Mouse (Mus musculus): ENCODE measurements around the gene Hinfp.

Gene Hinfp

DNA sequence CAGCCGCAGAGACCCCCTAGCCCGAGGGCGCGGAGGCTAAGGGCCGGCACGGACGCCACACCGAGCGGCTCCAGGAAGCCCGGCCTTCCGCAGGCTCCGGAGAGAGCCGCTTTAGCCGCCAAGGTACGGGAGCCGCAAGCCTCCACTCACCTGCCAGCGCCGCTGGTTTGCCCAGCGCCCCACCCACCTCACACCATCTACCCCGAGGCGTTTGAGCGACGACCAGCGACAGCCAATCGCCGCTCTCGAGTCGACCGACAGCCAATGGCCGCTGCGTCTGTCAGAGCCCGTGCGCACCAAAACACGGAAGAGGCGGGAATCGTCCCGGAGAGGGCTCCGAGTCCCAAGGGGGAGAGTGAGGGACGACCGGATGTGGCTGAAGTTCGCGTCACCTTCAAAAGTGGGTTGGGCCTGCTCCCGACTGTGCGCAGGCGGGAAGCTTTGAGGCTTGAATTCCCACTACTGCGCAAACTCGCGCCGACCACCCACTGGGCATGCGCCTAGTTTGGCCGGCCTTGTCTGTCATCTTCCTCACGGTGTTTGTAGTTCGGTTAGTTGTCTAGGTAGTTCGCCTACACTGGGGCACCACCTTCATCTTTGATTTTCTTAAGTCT lies at the start of gene Hinfp:
Hinfp (minus strand) TSS at position 206 of the 614 bp plus-strand sequence.
- peak; percentile 97 for DNase-seq

DNA sequence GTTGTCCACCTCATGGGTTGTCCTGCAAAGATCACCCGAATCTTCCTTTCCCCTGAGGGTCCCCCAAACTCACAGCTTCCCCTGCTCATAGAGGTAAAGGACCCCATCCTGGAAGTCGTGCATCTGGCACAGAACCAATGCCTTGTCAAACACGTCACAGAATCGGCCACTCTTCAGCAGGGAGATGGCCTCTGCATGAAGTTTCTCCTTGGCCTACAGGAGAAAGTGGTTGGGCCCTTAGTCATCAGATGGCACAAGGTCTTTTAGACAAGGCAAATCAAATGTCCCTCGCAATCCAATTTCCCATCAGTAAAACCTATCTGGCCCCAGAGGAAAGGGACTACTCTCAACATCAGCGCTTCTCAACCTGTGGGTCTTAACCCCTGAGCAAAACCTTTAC lies 47.7 kb upstream of the Hinfp start:
- no peak for DNase-seq

DNA sequence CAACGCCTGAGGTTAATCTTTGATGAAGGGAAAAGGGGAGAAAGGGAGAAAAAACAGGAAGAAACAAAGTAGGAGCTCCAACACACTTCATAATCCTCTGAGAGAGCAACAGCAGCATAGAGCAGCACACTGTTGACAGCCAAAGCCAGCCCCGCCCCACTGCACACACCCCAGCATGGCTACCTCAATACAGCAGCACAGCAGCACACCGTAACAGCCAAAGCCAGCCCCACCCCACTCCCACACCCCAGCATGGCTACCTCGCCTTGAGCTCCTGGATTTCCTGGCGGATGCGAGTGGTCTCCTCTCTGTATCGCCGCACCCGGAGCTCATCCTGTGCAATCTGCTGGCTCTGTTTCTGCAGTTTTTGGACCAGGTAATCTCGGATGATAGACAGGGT lies 46.9 kb upstream of the Hinfp start:
- no peak for DNase-seq

DNA sequence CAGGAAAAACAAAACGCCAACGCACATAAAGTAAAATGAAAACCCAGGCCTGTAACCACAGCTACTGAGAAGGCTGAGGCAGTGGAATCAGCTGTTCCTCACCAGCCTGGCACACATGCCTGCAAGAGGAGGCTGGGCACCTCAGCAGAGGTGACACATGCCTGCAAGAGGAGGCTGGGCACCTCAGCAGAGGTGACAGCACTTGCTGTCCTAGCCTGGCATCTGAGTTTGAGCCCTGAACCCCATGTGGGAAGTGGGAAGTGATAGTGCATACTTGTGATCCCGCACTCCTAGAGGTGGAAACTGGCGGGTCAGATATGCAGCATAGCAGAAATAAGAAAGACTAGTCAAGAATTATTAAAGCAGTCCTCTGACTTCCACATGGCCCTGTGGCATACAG lies 45.9 kb upstream of the Hinfp start:
- DNase-seq, result no peak

DNA sequence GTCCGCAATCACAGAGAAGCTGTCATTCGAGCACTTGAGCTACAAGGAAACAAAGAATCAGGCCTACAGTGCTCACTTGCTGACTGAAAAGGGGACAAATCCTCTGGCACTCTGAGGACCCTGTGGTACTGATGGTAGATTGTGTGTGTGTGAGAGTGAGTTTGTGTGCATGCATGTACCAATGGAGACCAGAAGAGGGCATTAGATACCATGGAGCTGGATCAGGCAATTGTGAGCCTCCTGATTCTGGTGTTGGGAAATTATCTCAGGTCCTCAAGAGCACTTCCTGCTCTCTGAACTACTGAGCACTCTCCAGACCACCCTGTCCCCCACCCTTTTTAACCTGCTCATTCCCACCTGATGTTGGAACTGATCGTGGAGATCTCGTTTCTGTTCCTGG lies 43.1 kb upstream of the Hinfp start:
- DNase-seq, result no peak

DNA sequence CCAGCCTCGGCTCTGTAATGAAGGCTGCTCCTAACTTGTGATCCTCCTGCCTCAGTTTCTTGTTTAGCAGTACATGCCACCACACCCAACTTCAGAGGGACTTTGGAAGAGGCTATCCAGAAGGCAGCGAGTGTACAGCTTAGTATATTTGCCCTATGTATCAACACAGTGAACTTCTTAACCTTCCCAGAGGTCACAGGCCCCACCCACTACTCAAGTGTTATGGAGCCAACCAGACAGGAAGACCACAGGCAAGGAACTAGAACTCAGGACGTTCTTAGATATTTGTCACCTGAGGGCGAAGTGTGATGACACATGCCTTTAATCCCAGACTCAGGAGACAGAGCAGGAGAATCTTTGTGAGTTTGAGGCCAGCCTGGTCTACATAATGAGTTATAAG lies 42.1 kb upstream of the Hinfp start:
- peak; percentile 1 for DNase-seq

DNA sequence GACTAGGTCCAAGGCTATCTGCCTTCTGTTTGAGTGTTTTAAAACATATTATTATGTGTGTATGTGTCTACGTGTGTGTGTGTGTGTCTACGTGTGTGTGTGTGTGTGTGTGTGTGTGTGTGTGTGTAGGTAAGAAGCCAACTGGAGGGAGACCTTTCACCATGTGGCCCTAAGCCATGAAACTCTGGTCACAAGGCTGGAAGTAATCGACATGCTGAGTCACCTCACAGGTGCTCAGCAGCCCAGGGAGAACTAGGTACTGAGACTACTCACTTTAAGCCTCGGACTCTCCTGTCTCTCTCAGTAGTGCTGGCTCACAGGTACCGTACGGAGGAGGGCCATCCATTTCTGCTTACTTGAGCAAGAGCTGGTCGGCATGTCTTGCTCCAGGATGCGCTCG lies 41.7 kb upstream of the Hinfp start:
- DNase-seq, result peak; percentile 2

DNA sequence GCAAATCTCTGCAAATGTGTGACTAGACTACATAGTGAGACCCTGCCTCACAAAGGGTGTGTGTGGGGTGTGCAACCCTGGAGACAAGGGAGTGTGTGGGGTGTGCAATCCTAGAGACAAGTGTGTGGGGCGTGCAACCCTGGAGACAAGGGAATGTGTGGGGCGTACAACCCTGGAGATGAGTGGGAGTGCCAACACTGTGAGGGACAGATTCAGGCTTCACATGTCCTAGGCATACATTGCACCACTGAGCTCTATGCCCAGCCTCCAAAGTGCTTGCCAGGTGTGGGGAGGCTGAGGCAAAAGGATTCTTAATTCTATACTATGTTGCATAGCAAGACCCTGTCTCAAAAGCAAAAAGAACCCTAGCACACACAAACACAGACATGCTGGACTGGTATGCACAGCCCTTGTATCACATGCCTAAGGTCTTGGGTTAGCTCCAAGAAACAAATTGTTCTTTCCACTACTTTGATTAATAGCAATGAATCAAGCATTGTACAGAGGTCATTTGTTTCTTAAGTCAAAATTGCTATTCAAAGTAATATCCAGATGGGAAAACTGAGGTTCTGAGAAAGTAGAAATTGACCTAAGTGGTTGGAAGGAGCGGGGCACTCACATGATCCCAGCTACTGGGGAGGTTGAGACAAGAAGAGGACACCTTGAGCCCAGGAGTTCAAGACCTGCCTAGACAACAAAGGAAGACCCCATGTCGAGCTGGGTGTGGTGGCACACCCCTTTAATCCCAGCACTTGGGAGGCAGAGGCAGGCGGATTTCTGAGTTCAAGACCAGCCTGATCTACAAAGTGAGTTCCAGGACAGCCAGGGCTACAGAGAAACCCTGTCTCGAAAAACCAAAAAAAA lies 40.3 kb upstream of the Hinfp start:
- DNase-seq, result no peak

DNA sequence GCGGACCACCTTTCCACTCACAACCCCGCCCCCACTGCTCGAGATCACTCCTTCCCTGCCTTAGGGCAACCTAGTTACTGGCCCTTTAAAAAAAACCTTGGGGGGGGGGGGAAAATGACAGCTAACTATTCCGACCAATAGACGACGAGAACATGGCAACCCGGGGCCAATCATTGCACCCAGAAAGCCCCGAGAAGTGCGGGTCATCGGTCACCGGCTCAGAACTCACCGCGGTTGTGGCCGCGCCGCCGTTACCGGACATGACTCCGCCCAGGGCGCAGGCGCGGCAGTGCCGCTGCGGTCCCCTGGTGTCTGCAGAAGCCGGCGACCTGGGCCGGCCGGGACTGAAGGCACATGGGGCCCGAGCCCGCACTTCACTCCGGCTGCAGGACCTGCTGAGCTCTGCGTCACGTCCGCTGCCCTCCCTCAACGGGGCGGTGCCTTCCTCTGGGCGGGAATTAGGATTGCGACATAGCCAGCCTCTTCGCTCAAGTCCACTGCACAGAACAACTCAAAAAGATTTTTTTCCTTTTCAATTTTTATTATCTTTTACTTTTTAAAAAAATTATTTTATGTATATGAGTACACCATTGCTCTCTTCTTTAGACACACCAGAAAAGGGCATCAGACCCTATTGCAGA lies 38.4 kb upstream of the Hinfp start, which contains the start of gene Hmbs:
Hmbs (minus strand) TSS at position 448 of the 641 bp plus-strand sequence.
- peak; percentile 80 for DNase-seq

DNA sequence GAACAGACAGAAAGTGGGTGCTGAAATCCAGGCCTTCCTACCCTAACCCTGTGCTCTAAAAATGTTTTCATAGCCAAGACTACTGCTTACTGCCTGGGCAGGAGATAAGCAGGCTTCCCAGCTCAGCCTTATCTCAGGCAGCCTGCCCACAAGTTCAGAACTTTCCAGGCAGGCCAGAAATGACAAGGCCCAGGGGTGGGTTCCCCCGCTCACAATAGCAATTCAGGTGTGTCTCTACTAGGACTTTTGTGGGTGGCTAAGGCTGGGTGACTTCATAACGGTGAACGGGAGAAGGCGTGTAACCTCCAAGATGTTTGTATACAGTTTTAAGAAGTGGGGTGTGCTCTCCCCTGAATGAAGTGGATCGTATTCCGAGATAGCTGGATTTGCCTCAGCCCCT lies 37.8 kb upstream of the Hinfp start:
- DNase-seq, result no peak

DNA sequence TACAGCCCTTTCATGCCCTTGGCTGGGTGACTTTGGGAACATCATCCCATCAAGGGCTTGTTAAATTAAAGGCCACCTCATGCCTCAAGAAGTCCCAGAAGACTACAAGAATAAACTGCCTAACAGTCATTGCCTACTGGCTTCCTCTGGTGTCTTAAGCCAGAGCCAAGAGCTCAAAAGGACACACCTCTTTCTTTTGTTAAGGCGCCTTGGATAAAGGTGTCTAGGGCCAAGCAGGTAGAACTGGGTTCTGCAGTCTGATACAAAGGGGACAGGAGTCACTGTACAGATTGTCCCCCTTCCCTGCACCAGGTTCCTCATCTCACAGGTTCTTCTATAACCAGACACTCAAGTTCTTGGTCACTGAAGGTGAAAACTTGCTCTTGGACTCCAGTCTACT lies 37.1 kb upstream of the Hinfp start:
- DNase-seq, result no peak

DNA sequence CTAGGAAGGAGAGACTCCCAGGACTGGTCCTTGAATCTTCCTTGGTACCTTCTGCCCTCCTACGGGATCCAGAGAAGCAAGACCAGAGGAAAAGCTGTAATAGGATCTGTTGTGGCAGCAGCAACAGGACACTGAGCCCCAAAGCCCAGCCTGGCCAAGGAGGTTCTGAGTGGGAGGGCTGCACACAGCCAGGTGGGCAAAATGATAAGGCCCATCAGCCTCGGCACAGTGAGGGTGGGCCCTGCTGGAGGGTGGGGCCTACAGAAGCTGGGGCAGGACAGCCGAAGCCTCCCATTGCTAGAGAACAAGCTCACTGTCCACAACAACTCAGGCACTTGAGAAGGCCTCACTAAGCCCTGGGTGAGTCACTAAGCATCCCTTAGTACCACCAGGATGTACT lies 36.7 kb upstream of the Hinfp start:
- DNase-seq, result no peak

DNA sequence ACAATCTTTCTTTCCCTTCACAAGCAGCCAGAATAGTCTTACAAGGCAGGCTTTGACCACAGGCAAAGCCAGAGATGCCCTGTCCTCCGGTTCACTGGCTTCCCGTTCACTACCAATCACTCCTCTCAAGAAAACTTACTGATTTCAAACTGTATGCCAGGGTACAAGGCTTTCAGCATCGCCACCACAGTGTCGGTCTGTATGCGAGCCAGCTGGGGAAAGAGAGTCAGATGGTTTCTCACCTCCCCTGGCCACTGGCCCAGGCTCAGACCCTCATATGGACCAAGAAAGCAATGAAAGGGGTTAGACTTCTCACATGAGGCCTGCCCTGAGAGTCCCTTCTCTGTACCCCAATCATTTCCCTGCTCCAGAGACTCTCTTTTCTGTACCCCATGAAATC lies 36.0 kb upstream of the Hinfp start:
- no peak for DNase-seq

DNA sequence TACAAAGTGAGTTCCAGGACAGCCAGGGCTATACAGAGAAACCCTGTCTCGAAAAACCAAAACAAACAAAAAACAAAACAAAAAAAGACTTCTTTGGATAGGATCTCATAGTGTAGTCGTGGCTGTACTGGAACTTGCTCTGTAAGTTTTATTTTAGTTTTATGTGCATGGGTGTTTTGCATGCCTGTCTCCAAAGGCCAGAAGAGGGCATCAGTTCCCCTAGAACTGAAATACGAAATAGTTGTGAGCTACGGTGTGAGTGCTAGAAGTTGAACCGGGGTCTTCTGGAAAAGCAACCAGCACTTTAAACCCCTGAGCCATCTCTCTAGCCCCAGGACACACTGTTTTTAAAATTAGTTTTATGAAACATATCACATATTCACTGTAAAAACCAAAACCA lies 33.1 kb upstream of the Hinfp start:
- peak; percentile 0 for DNase-seq

DNA sequence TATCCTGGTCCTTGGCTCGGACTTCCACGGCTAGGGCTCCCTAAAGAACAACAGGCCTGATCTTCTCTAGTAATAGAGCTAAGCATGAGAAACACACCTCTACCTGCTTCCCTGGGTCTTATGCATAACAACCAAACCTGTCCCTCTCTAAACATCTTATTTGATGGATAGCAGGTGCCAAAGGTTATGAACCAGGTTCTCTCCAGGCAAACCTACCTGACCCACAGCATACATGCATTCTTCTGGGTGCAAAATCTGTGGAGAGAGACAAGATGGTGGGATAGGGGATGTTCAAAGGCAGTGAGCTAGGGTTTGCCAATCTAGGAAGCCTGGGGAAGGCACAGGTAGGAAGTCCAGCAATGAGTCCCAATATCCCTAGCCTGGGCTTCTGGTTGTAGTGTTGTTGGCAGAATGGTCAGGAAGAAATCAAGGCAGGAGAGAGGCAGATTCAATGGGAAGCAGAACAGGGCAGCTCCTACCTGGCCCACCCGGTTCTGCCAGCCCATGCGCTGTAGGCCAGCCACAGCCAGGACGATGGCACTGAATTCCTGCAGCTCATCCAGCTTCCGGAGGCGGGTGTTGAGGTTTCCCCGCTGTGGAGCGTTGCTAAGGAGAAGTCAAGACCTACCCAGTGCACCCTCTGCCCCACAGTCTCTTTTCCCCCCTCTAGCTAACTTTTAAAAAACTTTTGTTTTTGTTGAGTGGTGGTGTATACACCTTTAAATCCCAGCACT lies 32.1 kb upstream of the Hinfp start:
- peak; percentile 3 for DNase-seq

DNA sequence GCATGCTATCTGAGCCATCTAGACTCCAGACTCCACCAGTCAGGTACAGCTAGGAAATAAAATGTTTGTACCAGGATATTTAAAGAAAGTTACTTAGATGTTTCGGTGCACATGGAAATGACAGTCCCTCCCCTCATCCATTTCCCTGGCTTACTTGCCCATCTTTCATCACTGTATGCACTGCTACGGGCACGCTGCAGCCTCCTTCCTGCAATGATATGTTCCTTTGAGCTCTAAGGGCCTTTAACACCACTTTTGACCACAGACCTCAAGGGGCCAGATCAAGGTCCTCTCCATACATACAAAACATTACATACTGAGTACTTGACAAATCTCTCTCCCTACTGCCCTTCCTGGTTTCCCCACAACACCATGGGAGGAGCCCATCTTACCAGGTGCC lies 31.5 kb upstream of the Hinfp start:
- DNase-seq, result peak; percentile 0

DNA sequence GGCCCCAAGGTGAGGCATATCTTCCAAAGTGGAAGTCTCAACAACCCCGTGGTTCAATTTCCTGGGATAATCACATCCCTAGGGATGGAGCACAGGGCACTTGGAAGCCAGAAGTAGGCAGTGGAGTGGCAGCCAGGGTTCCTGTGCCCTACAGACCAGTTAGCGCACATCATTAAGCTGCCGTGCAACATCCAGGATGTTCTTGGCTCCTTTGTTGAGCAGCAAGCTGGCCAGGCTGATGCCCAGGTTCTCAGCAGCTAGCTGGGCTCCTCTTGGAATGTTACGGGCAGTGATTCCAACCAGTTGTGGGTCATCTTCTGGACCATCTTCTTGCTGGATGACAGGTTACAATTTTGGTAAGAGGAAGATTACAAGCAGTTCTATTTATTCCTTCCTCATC lies 31.0 kb upstream of the Hinfp start:
- DNase-seq, result peak; percentile 1

DNA sequence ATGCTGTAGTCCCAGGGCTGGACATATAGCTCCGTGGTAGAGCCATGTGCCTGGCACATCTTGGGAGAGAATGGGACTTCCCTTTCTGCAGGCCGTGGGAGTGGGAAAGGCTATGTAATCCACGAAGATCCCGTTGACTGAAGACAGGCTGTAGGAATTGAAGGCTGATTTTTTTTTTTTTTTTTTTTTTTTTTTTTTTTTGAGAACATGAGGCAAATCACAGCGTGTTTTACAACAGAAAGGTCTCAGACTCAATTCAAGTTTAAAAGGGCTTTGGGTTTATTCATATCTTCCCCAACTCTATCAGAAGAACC lies 30.6 kb upstream of the Hinfp start:
- DNase-seq, result peak; percentile 2

DNA sequence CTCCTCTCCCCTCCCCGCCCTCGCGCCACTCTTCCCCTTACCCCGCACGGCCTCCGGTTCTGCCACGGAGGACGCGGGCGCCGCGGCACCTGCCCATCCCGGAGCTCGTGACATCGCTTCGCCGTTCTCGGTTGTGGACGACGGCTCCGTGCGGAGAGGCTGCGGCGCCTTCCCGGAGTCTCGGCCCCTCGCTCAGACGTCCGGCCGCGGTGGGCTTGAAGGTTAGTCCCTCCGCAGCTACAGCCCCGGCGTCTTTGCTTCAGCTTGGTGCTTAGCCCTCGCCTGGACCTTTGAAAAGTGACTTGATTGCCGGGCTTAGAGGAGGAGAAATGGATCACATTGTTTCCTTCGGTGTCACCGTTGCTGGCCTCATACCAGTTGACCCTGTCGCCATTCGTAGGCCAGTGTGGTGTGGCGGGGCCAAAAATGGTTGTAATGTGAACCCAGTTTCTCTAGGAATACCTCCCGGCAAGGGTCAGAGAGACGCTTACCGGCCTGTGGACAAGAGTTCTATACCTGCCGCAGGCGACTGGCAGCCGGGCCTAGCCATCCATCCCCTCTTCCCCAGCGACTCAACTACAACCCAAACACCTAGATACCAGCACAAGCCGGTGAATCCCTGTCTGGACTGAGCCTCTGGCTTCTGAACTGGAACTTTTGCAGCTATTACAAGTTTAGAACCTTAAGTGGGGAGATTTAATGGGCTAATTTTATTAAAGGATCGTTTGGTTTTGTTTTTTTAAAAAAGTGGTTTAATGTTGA lies 30.0 kb upstream of the Hinfp start:
- DNase-seq, result peak; percentile 59

DNA sequence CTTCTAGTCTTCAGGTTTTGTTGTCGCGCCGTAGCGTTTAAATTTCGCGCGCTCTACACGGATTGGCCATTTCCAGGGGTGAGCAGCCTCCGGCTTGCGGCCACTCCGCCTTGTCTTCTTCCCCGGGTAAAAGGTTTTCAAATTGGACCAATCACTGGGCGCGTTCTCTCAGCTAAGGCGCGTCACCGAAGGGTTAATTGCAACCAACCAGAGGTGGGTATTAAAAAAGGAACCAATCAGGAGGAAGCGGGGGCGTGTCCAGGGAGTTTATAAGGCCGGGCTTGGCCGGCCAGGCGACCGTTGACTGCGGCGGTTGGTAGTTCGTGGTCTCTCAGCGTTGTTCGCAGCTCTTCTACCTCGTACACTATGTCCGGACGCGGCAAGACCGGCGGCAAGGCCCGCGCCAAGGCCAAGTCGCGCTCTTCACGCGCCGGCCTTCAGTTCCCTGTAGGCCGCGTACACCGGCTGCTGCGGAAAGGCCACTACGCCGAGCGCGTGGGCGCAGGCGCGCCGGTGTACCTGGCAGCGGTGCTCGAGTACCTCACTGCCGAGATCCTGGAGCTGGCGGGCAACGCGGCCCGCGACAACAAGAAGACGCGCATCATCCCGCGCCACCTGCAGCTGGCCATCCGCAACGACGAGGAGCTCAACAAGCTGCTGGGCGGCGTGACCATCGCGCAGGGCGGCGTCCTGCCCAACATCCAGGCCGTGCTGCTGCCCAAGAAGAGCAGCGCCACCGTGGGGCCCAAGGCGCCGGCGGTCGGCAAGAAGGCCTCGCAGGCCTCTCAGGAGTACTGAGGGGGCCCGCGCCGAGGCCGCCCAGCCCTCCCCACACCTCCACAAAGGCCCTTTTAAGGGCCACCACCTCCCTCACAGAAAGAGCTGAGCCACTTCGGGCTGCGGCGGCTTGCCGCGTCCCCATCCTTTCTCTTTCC lies 29.2 kb upstream of the Hinfp start, which contains the start of gene H2afx:
H2afx (plus strand) TSS at position 299 of the 935 bp plus-strand sequence.
- peak; percentile 94 for DNase-seq

DNA sequence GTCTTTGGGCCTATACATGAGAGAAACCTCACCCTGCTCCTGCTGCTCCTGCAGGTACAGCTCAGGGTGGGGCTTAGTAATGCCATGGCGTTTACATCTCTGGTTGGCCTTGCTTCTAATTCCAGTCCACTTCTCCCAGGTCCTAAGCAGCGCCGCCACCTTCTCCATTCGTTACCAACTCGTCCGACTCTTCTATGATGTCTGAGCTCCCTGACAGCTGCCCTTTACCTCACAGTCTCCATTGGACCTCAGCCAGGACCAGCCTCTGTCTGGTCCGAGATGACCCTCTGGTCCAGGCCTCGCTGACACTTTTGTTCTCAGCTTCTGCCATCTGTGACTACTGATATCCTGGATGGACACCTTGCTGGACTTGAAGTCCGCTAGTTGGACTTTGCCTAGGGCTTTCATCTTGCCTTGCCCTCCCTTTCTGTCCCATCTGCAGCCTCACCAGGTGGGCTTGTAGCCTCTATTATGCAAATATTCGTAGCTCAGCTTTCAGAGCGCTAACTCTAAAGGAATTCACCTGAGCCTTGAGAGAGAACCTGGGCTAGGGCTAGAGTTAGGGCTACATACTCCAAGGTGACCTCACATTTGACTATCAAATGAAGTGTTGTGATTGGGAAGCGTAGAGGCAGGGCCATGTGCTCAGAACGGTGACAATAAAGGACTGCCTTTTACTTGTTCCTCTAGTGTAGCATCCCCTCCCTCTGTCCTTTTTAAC lies 27.6 kb upstream of the Hinfp start:
- DNase-seq, result no peak
